Mouse (Mus musculus) MEL (cell line): Measurements from ENCODE around the gene Gpbp1l1. TPM values are rescaled to one million over a fixed set of nuclear protein-coding genes. Genes with fewer than 3 reads are reported as not detected.

Experiments used
- DNase-seq: peaks from one replicate; pipeline ENCODE4 v3.0.0; 2011; ENCODE audit warnings: low read depth, low spot score
- H3K27ac ChIP-seq: 2 replicates; pipeline ENCODE4 v1.5.1; 2012; ENCODE audit warnings: low read depth, mild to moderate bottlenecking, control low read depth, low read length, moderate library complexity; ENCODE audit not compliant: control insufficient read depth
- H3K27me3 ChIP-seq, 2 experiments: fragments of 150-350 bp in 1 of 2; sonication (generic) in 1 of 2; 2 replicates each; pipeline ENCODE4 v1.6.1; 2012; ENCODE audit warnings: low read length in 2 of 2, mild to moderate bottlenecking in 2 of 2, improper control_type of control experiment in 1 of 2, moderate library complexity in 1 of 2; ENCODE audit not compliant: insufficient read depth in 2 of 2, control insufficient read depth in 1 of 2
- H3K36me3 ChIP-seq, 2 experiments: 2 replicates each; pipeline ENCODE4 v1.6.1; 2012 to 2014; ENCODE audit warnings: low read length in 2 of 2, improper control_type of control experiment in 1 of 2, inconsistent platforms in 1 of 2, mild to moderate bottlenecking in 1 of 2; ENCODE audit not compliant: insufficient read depth in 2 of 2, control insufficient read depth in 1 of 2
- H3K4me1 ChIP-seq, 2 experiments: fragments of 150-350 bp in 1 of 2; sonication (generic) in 1 of 2; 2 replicates each; pipeline ENCODE4 v1.6.1; 2012; ENCODE audit warnings: low read length in 2 of 2, improper control_type of control experiment in 1 of 2, mild to moderate bottlenecking in 1 of 2; ENCODE audit not compliant: insufficient read depth in 2 of 2, control insufficient read depth in 1 of 2
- H3K4me3 ChIP-seq, 2 experiments: fragments of 150-350 bp in 1 of 2; sonication (generic) in 1 of 2; 2 replicates each; pipeline ENCODE4 v1.5.1; 2012; ENCODE audit warnings: low read depth in 2 of 2, low read length in 2 of 2, mild to moderate bottlenecking in 2 of 2, moderate library complexity in 2 of 2, control low read depth in 1 of 2, improper control_type of control experiment in 1 of 2; ENCODE audit not compliant: control insufficient read depth in 1 of 2, insufficient read depth in 1 of 2
- H3K79me2 ChIP-seq: 2 replicates; pipeline ENCODE4 v1.6.1; 2012; ENCODE audit warnings: mild to moderate bottlenecking, low read length, moderate library complexity; ENCODE audit not compliant: control insufficient read depth, poor library complexity, insufficient read depth
- H3K9ac ChIP-seq: 2 replicates; pipeline ENCODE4 v1.6.1; 2012; ENCODE audit warnings: low read depth, mild to moderate bottlenecking, control low read depth, low read length, moderate library complexity; ENCODE audit not compliant: control insufficient read depth, poor library complexity, severe bottlenecking
- H3K9me3 ChIP-seq: fragments of 150-350 bp; sonication (generic); replicated peaks from 2 replicates; pipeline ENCODE4 v1.6.1; 2012; ENCODE audit warnings: mild to moderate bottlenecking, low read length, improper control_type of control experiment, moderate library complexity; ENCODE audit not compliant: insufficient read depth
- CTCF ChIP-seq, 3 experiments: IDR thresholded peaks in 2 of 3; conservative IDR thresholded peaks in 1 of 3; 2 replicates each; pipeline ENCODE4 v1.5.1; 2011 to 2012; ENCODE audit warnings: low read length in 3 of 3, low read depth in 2 of 3, mild to moderate bottlenecking in 2 of 3, improper control_type of control experiment in 1 of 3, inconsistent platforms in 1 of 3, mixed read lengths in 1 of 3, moderate library complexity in 1 of 3; ENCODE audit not compliant: control insufficient read depth in 1 of 3, insufficient read depth in 1 of 3, poor library complexity in 1 of 3, severe bottlenecking in 1 of 3
- HCFC1 ChIP-seq: IDR thresholded peaks from 2 replicates; pipeline ENCODE4 v1.6.1; 2012; ENCODE audit warnings: low read depth, mild to moderate bottlenecking, inconsistent platforms, low read length, improper control_type of control experiment, moderate library complexity
- JUND ChIP-seq: IDR thresholded peaks from 2 replicates; pipeline ENCODE4 v1.6.1; 2011; ENCODE audit warnings: low read depth, mild to moderate bottlenecking, improper control_type of control experiment, low read length
- MYC ChIP-seq: IDR thresholded peaks from 2 replicates; pipeline ENCODE4 v1.6.1; 2011; ENCODE audit warnings: low read depth, mild to moderate bottlenecking, low read length, improper control_type of control experiment, moderate library complexity
- NRF1 ChIP-seq: IDR thresholded peaks from 2 replicates; pipeline ENCODE4 v1.6.1; 2014; ENCODE audit warnings: low read depth, mild to moderate bottlenecking, inconsistent platforms, low read length, improper control_type of control experiment, moderate library complexity; ENCODE audit not compliant: poor library complexity, insufficient read depth, severe bottlenecking
- POLR2A ChIP-seq, 2 experiments: IDR thresholded peaks; 2 replicates each; pipeline ENCODE4 v1.6.1; 2011 to 2012; ENCODE audit warnings: low read length in 2 of 2, mild to moderate bottlenecking in 2 of 2, control low read depth in 1 of 2, improper control_type of control experiment in 1 of 2, low read depth in 1 of 2, moderate library complexity in 1 of 2; ENCODE audit not compliant: control insufficient read depth in 1 of 2, insufficient read depth in 1 of 2, poor library complexity in 1 of 2
- RAD21 ChIP-seq: IDR thresholded peaks from 2 replicates; pipeline ENCODE4 v1.6.1; 2011; ENCODE audit warnings: mild to moderate bottlenecking, low read depth, low read length, improper control_type of control experiment
- SIN3A ChIP-seq: IDR thresholded peaks from 2 replicates; pipeline ENCODE4 v1.6.1; 2012; ENCODE audit warnings: low read length, improper control_type of control experiment, inconsistent platforms
- SMC3 ChIP-seq: IDR thresholded peaks from 2 replicates; pipeline ENCODE4 v1.6.1; 2011; ENCODE audit warnings: low read depth, low read length, improper control_type of control experiment
- TAL1 ChIP-seq: IDR thresholded peaks from 2 replicates; pipeline ENCODE4 v1.6.1; 2012; ENCODE audit warnings: mild to moderate bottlenecking, inconsistent platforms, low read length, moderate library complexity, mixed read lengths
- TBP ChIP-seq: IDR thresholded peaks from 2 replicates; pipeline ENCODE4 v1.8.0; 2011; ENCODE audit warnings: low read depth, low read length, improper control_type of control experiment
- ZC3H11A ChIP-seq: IDR thresholded peaks from 2 replicates; pipeline ENCODE4 v1.6.1; 2012; ENCODE audit warnings: low read depth, mild to moderate bottlenecking, inconsistent platforms, low read length, improper control_type of control experiment
- ZNF384 ChIP-seq: IDR thresholded peaks from 2 replicates; pipeline ENCODE4 v1.6.1; 2012; ENCODE audit warnings: low read depth, mild to moderate bottlenecking, inconsistent platforms, low read length, improper control_type of control experiment
- polyA plus RNA-seq, 2 experiments: library from polyadenylated mRNA; stranded (reverse) in 1 of 2; unstranded in 1 of 2; fragments of >175 nt in 1 of 2; fragments of >200 nt in 1 of 2; gene quantifications; 2 replicates each; pipeline versions ENCODE4 v1.2.1 to v1.2.4; 2012; ENCODE audit warnings: low replicate concordance in 2 of 2, low read depth in 1 of 2; ENCODE audit not compliant: insufficient read length in 2 of 2, insufficient read depth in 1 of 2, missing spikeins in 1 of 2
- total RNA-seq: library from RNA; depleted of rRNA; stranded (reverse); fragments of 300-350 nt; gene quantifications from 2 replicates; pipeline ENCODE4 v1.2.3, GENCODE M21; 2012

The Gpbp1l1 gene
- total and polyA plus RNA-seq, 3 experiments, result 29.1 to 46.3 TPM; not detected in 1

DNA sequence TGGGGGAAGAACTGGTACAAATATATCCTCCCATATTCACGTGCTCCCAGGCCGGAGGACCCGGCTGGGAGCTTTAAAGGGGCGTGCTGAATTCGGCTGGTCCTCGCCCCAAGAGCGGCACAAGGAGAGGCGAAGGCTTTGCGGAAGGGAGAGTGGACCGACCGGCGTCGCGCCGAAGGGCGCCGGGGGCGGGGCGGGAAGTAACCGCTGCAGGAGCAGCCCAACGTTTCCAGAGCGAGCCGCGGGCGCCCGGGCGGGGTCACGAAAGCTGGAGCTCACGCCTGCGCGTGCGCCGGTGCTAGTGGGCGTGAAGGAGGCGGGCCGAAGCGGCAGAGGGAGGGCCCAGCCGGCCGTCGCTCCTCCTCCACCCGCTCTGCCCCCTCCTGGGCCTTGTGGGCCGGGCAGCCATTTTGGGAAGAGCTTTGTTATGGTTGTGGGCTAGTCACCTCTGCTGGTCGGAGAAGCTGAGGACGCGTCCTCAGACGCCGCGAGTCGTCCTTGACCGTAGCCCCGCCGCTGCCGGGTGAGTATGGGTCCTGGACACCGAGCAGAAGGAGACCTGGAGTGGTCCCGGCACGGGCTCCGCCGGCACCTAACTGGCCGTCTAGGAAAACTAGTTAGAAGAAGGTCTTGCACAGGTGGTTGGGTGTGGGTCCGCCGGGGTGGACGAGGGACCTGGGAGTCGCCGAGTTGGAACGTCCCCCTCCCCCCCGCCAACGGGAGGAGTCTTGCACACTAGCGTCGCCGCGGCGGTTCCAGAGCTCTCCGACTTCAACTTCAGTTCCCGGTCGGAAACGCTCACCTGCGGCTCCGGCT, at the start of gene Gpbp1l1 (continued):
- TF ChIP-seq HCFC1 (no peak), TAL1 (no peak), JUND (no peak), POLR2A (IDR thresholded peaks at IDR 0.05; ENCODE audit: control insufficient read depth in 1 of 2, insufficient read depth in 1 of 2, low read depth in 1 of 2, low read length in 2 of 2, poor library complexity in 1 of 2) (peak; percentile 10 to 91; a peak in 3 of 4 replicates), NRF1 (peak; percentile 95)

DNA sequence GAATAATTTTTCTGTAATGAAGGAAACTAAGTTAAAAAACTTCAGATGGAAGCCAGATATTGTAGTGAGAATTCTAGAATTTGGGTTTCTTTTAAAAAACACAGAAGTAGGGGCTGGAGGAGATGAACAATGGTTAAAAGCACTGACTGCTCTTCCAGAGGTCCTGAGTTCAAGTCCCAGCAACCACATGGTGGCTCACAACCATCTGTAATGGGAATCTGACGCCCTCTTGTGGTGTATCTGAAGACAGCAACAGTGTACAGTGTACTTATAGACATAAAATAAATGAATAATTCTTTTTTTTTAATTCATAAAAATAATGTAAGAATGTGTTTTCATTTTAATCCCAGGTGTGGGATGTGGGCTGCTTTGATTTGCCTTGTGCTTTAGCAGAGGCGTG, 26.3 kb upstream of the Gpbp1l1 start:
- no peaks in the 10 kb centered on the region for H3K9me3 ChIP-seq
- TF ChIP-seq MYC (peak; percentile 76; the same call in 1 of the 2 replicates), TBP (no peak), RAD21 (peak; percentile 63), ZNF384 (0 out of 2 replicates have a peak, but pooled peaks have one; percentile 13), CTCF (IDR thresholded peaks at IDR 0.05 in 2 of 3, conservative IDR thresholded peaks at IDR 0.05 in 1 of 3; ENCODE audit: control insufficient read depth in 1 of 3, insufficient read depth in 1 of 3, low read depth in 2 of 3, low read length in 3 of 3, poor library complexity in 1 of 3, severe bottlenecking in 1 of 3) (peak; percentile 8 to 57 (median 22); a peak in 3 of 6 replicates), JUND (0 out of 2 replicates have a peak, but pooled peaks have one; percentile 21), SIN3A (no peak), SMC3 (peak; percentile 61), ZC3H11A (peak; percentile 40; the same call in 1 of the 2 replicates)
- TF ChIP-seq, all 39 proteins: peak for 7
- H3K4me1 ChIP-seq, result no peaks in the 10 kb centered on the region
- H3K27me3 ChIP-seq, result no peaks in the 10 kb centered on the region
- peaks cover 0 to 2% of the 10 kb centered on the region in 2 experiments; a peak in 1 of 4 replicates for H3K36me3 ChIP-seq
- H3K4me3 ChIP-seq, result no peak overlapping the region
- DNase-seq, result peak; percentile 43
- no peak overlapping the region for H3K9ac ChIP-seq
- H3K79me2 ChIP-seq, result no peaks in the 10 kb centered on the region
- H3K27ac ChIP-seq, result no peak overlapping the region

DNA sequence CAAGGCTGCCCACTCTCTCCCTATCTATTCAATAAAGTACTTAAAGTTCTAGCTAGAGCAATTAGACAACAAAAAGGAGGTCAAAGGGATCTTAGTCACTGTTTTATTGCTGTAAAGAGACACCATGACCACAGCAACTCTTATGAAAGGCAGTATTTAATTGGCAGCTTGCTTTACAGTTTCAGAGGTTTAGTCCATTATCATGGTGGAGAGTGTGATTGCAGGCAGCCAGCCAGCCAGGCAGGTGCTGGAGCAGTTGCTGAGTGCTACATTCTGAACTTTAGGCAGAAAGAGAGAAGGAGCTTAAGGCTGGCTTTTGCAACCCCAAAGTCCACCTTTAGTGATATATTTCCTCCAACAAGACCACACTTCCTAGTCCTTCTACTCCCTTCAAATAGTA, 21.1 kb upstream of the Gpbp1l1 start:
- H3K36me3 ChIP-seq, result no peaks in the 10 kb centered on the region
- TF ChIP-seq POLR2A (IDR thresholded peaks at IDR 0.05; ENCODE audit: control insufficient read depth in 1 of 2, insufficient read depth in 1 of 2, low read depth in 1 of 2, low read length in 2 of 2, poor library complexity in 1 of 2) (no peak), SMC3 (no peak), JUND (no peak), SIN3A (no peak)
- TF ChIP-seq, all 39 proteins: peak for 0
- Histone ChIP-seq H3K27ac (no peak overlapping the region), H3K4me3 (no peak overlapping the region), H3K4me1 (no peaks in the 10 kb centered on the region), H3K79me2 (no peaks in the 10 kb centered on the region), H3K9ac (no peak overlapping the region), H3K9me3 (no peaks in the 10 kb centered on the region), H3K27me3 (no peaks in the 10 kb centered on the region)
- no peak for DNase-seq
